Mouse (Mus musculus) forebrain, embryonic 14.5 days (tissue): ENCODE measurements at regions not wholly inside any gene's neighbourhood (a gene's known extent, or its start where the extent isn't known, plus 50 kb on each side); places are given as distances from the start of the nearest gene placed in this dataset.

Experiments
- ATAC-seq: fragments of 200-750 bp; cut with Nextera tagmentation; 2 replicates; pipeline ENCODE4 v1.8.0; 2017; ENCODE audit warnings: mild to moderate bottlenecking, moderate library complexity
- DNase-seq: peaks from one replicate; pipeline ENCODE4 v3.0.0-alpha.2; 2015; ENCODE audit warnings: low spot score
- H3K27ac ChIP-seq: fragments of 300-500 bp; sonication (generic); 2 replicates; pipeline ENCODE4 v1.5.1; 2014; ENCODE audit warnings: low read depth, mild to moderate bottlenecking, control low read depth, low read length, moderate library complexity
- H3K27me3 ChIP-seq: fragments of 300-500 bp; sonication (generic); replicated peaks from 2 replicates; pipeline ENCODE4 v1.6.1; 2014; ENCODE audit warnings: low read length, control low read depth, mixed read lengths; ENCODE audit not compliant: control insufficient read depth, insufficient read depth
- H3K36me3 ChIP-seq: fragments of 300-500 bp; sonication (generic); 2 replicates; pipeline ENCODE4 v1.6.1; 2014; ENCODE audit warnings: low read length, control low read depth; ENCODE audit not compliant: control insufficient read depth, insufficient read depth
- H3K4me1 ChIP-seq: fragments of 300-500 bp; sonication (generic); 2 replicates; pipeline ENCODE4 v1.6.1; 2014; ENCODE audit warnings: antibody characterized with exemption, low read length, control low read depth; ENCODE audit not compliant: control insufficient read depth, insufficient read depth
- H3K4me2 ChIP-seq: fragments of 300-500 bp; sonication (generic); 2 replicates; pipeline ENCODE4 v1.6.1; 2014; ENCODE audit warnings: mild to moderate bottlenecking, control low read depth, low read length
- H3K4me3 ChIP-seq: fragments of 300-500 bp; sonication (generic); 2 replicates; pipeline ENCODE4 v1.5.1; 2014; ENCODE audit warnings: low read depth, low read length, control low read depth
- H3K9ac ChIP-seq: fragments of 300-500 bp; sonication (generic); 2 replicates; pipeline ENCODE4 v1.6.1; 2014; ENCODE audit warnings: mild to moderate bottlenecking, low read length, control low read depth, moderate library complexity
- H3K9me3 ChIP-seq: fragments of 300-500 bp; sonication (generic); replicated peaks from 2 replicates; pipeline ENCODE4 v1.6.1; 2016; ENCODE audit warnings: low read length, control low read depth, mixed read lengths; ENCODE audit not compliant: control insufficient read depth
- WGBS: fragments of 180-500 bp; shearing (Covaris S2); extraction: QIAGEN DNeasy Blood & Tissue Kit; methylation state at CpG from one replicate; pipeline ENCODE4 v1.1.7; 2014; 5-methylcytosine and 5-hydroxymethylcytosine counted together

DNA sequence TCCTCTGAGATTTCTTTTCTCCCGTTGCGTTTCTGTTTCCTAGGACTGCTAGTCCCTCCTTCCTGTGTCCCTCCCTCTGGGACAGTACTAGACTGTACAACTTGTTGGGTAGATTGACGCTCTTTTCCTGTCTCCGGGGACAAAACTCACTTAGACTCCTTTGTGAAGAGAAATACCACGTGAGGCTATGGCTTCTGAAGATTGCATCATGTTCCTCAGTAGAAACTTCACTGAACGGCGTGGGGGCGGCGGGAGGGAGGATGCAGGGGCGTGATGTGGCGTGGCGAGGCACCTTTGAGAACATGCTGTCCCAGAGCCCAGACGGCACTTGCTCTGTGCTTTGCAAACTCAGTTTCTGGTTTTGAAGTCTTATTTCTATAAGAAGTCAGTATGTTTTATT, 78.5 kb downstream of the Spata18 start:
- Histone ChIP-seq H3K36me3 (no peaks in the 10 kb centered on the region), H3K4me1 (no peaks in the 10 kb centered on the region), H3K9me3 (no peaks in the 10 kb centered on the region), H3K9ac (no peak overlapping the region), H3K27ac (no peak overlapping the region), H3K27me3 (no peaks in the 10 kb centered on the region), H3K4me2 (no peak overlapping the region), H3K4me3 (no peak overlapping the region)
- 82% methylated on average over 13 of the region's 13 CpGs for WGBS
- DNase-seq (no peak), ATAC-seq (no peak)

DNA sequence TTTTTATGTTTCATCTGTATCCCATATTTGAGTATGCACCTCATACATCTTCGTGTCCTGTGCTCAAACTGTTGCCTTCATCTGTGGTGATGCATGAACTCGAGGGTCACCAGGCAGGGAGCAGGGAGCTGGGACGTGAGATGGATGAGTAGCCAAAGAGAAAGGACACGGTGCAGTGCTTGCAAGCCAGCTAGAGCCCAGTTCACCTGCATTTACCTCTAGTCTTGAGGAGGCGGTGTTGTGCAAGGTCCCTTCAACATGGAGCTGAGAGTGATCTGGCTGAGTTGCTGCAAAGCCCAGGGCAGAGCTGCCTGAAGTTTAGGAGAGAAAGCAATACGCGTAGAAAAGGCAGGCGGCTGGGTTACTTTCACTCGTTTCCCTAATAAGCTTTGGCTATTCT, 80.2 kb downstream of the Spata18 start:
- H3K27ac ChIP-seq: no peak overlapping the region
- H3K9ac ChIP-seq: no peak overlapping the region
- no peak overlapping the region for H3K4me2 ChIP-seq
- no peak for ATAC-seq
- WGBS: 43% methylated on average over 9 of the region's 9 CpGs
- H3K36me3 ChIP-seq: no peaks in the 10 kb centered on the region
- H3K27me3 ChIP-seq: no peaks in the 10 kb centered on the region
- no peak overlapping the region for H3K4me3 ChIP-seq
- no peaks in the 10 kb centered on the region for H3K9me3 ChIP-seq
- DNase-seq: no peak
- no peaks in the 10 kb centered on the region for H3K4me1 ChIP-seq

DNA sequence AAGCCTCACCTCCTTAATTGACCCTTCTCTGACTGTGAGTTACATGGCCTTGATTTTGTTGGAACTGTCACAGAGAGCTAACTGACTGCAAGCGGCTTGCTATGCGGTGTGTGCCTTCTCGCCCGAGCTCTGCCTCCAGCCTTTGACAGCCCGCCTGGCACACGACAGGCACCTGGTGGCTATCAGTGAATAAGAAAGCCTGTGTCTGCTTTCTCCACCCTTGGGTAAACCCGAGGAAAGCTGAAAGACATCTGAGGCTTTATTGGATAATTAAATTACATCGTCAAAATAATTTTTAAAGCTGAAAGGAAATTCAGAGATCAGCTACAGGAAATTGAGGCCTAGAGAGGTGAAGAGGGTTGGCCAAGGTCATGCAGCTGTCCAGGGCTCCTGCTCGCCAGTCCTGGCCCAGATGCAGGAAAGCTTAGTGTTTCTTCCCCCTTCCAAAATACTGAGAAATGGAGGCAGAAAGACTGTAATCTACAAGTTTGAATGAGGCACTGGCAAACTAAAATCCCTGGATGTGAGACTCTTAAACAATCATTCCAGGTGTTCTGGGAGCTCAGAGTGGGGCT, 80.9 kb downstream of the Spata18 start:
- H3K9me3 ChIP-seq: no peaks in the 10 kb centered on the region
- 25% methylated on average over 9 of the region's 9 CpGs for WGBS
- no peaks in the 10 kb centered on the region for H3K4me1 ChIP-seq
- no peak overlapping the region for H3K4me3 ChIP-seq
- no peak overlapping the region for H3K4me2 ChIP-seq
- no peaks in the 10 kb centered on the region for H3K27me3 ChIP-seq
- H3K27ac ChIP-seq: no peak overlapping the region
- ATAC-seq (no peak), DNase-seq (no peak)
- H3K9ac ChIP-seq: no peak overlapping the region
- H3K36me3 ChIP-seq: no peaks in the 10 kb centered on the region

DNA sequence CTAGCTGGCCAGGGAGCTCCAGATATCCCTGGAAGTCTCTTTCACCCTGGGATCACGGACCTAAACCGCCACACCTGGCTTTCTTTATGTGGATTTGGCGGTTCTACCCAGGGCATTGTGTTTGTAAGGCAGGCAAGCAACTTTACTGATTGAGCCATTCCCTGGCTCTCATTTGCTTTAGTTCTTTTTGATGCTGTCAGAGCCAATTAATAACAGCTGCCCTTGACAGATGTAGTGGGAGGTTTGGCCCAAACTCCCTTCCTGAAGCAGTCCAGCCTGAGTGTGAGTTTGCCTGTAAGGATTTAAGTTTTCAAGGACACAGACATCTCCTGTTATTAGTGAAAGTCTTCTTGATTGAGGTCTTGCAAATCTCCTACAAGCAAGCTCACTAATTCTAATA, 89.6 kb downstream of the Spata18 start:
- Histone ChIP-seq H3K27ac (no peak overlapping the region), H3K36me3 (no peaks in the 10 kb centered on the region), H3K27me3 (no peaks in the 10 kb centered on the region), H3K9ac (no peak overlapping the region), H3K9me3 (no peaks in the 10 kb centered on the region), H3K4me1 (0 out of 2 replicates have a peak, but pooled peaks cover 3% of the 10 kb centered on the region), H3K4me3 (no peak overlapping the region), H3K4me2 (no peak overlapping the region)
- DNase-seq (no peak), ATAC-seq (no peak)
- 54% methylated on average over 3 of the region's 3 CpGs for WGBS

DNA sequence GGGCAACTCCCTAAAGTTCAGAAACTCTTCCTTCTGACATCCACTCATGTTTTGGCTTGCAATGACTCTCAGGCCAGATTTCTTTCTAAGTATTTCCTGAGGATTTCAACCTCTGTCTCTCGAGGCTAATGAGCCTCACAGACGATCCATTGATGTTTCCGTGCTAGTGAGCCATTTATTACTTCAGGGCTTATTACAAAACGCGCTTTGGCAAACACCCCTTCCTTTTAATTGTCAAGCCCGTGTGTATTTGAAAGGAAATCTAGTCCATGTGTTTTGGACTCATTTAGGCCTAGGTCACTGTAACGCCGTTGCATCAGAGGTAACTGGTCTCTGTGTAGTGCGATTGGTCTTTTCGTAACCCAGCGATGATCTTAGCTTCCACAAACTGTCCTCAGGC, 90.3 kb downstream of the Spata18 start:
- WGBS: 51% methylated on average over 11 of the region's 11 CpGs
- no peaks in the 10 kb centered on the region for H3K27me3 ChIP-seq
- 0 out of 2 replicates have a peak, but pooled peaks cover 3% of the 10 kb centered on the region for H3K4me1 ChIP-seq
- no peak overlapping the region for H3K9ac ChIP-seq
- no peak overlapping the region for H3K27ac ChIP-seq
- DNase-seq (no peak), ATAC-seq (no peak)
- no peaks in the 10 kb centered on the region for H3K36me3 ChIP-seq
- H3K4me3 ChIP-seq: no peak overlapping the region
- H3K4me2 ChIP-seq: no peak overlapping the region
- no peaks in the 10 kb centered on the region for H3K9me3 ChIP-seq

DNA sequence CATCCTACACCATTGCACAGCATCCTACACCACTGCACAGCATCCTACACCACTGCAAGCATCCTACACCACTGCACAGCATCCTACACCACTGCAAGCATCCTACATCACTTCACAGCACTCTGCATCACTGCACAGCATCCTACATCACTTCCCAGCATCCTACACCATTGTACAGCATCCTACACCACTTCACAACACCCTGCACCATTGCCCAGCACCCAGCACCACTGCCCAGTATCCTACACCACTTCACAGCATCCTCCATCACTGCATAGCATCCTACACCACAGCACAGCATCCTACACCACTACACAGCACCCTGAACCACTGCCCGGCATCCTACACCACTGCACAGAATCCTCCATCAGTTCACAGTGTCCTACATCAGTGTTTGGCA, 92.8 kb downstream of the Spata18 start:
- Histone ChIP-seq H3K9me3 (no peaks in the 10 kb centered on the region), H3K27me3 (no peaks in the 10 kb centered on the region), H3K4me1 (0 out of 2 replicates have a peak, but pooled peaks cover 3% of the 10 kb centered on the region), H3K36me3 (no peaks in the 10 kb centered on the region), H3K27ac (no peak overlapping the region), H3K4me2 (no peak overlapping the region), H3K9ac (no peak overlapping the region), H3K4me3 (no peak overlapping the region)
- 91% methylated on average over 1 of the region's 1 CpGs for WGBS
- DNase-seq (no peak), ATAC-seq (no peak)

DNA sequence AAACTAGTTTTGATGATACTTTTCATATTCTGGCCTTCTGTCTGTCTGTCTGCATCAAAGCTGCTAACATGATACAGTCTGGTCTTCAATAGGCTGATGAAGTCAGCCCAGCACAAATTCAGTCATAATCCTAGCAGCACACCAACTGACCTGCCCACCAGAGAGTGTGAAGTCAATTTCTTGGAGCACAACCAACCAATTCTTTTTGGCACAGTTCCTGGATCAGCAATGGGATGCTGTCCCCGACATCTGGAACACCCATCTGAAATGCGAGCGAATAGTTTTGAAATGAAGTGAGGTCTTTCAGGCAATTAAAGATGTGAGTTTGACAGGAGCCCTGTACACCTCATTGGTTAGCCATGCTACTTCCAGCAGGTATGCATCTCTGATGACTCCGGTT, 98.6 kb downstream of the Spata18 start:
- no peak overlapping the region for H3K27ac ChIP-seq
- DNase-seq: no peak
- no peaks in the 10 kb centered on the region for H3K4me1 ChIP-seq
- ATAC-seq: no peak
- H3K4me2 ChIP-seq: no peak overlapping the region
- no peaks in the 10 kb centered on the region for H3K9me3 ChIP-seq
- 84% methylated on average over 4 of the region's 4 CpGs for WGBS
- no peaks in the 10 kb centered on the region for H3K27me3 ChIP-seq
- no peak overlapping the region for H3K4me3 ChIP-seq
- no peak overlapping the region for H3K9ac ChIP-seq
- H3K36me3 ChIP-seq: no peaks in the 10 kb centered on the region

DNA sequence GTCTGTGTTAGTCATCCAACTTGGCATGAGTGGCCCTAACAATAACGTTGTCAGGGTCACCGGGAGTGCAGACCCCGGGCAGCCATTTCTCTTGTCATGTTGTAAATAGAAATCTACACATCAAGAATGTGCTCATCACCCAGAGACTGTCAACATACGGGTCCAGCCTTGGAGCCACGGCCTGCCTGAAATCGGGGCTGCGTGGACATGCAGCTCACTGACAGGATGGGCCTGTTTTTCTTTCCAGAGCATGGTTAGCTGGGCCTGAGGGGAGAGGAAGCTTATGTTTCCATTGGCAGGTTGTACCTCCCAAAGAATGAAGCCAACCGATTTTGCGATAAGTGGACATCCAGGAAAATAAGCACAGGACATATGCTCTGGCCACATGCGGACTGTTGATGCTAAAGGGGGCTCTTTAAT, 101.1 kb downstream of the Spata18 start:
- H3K4me3 ChIP-seq: no peak overlapping the region
- no peaks in the 10 kb centered on the region for H3K36me3 ChIP-seq
- ATAC-seq: no peak
- 93% methylated on average over 10 of the region's 10 CpGs for WGBS
- no peaks in the 10 kb centered on the region for H3K9me3 ChIP-seq
- no peaks in the 10 kb centered on the region for H3K4me1 ChIP-seq
- no peak overlapping the region for H3K27ac ChIP-seq
- no peaks in the 10 kb centered on the region for H3K27me3 ChIP-seq
- no peak overlapping the region for H3K4me2 ChIP-seq
- no peak for DNase-seq
- H3K9ac ChIP-seq: no peak overlapping the region

DNA sequence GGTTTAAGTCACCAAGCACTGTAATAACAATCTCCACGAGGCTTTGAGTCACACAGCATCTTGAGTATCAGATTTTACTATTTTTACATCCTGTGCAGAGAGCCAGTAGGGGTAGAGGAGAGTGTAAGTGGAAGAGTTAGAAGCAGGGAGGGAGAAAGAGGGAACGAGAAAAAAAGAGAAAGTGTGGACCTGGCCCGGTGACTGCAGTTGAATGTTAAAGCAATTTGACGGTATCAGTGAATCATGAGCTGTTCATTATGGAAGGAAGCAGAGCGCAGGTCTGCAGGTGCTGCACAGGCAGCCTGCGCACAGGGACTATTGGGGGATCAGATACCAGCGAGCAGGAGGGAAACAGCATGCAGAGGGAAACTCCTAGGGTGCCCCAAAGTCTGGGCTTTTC, 102.6 kb downstream of the Spata18 start:
- no peak for ATAC-seq
- WGBS: 71% methylated on average over 7 of the region's 7 CpGs
- H3K9me3 ChIP-seq: no peaks in the 10 kb centered on the region
- H3K4me2 ChIP-seq: no peak overlapping the region
- H3K4me3 ChIP-seq: no peak overlapping the region
- H3K27ac ChIP-seq: no peak overlapping the region
- no peaks in the 10 kb centered on the region for H3K4me1 ChIP-seq
- DNase-seq: no peak
- no peak overlapping the region for H3K9ac ChIP-seq
- no peaks in the 10 kb centered on the region for H3K36me3 ChIP-seq
- no peaks in the 10 kb centered on the region for H3K27me3 ChIP-seq
